Mouse (Mus musculus): Measurements from ENCODE around the gene Plppr5. TPM values are rescaled to one million over a fixed set of nuclear protein-coding genes. Genes with fewer than 3 reads are reported as not detected.

Plppr5 gene
- polyA plus RNA-seq, 1 experiment, result 0.26 TPM

DNA sequence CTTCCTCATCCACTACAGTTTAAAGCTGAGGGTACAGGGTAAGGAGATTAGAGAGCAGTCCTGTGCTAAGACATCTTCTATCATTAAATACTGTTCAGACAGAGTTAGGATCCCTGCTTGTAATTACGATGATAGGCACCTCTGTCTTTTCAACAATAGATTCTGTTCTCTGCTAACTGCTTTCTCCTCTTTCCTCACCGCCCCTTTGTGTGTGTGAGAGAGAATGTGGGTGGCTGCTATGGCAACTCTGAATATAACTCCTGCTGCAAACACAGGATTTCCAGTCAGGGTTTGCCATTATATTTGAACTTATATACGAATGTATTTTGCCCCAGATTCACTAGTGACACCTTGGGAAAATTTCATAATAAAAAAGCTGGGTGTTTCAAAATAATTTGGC lies 54.2 kb downstream of the Plppr5 start:
- no peaks in the 10 kb centered on the region for H3K4me1 ChIP-seq (ENCODE audit: control insufficient read depth, insufficient read depth, insufficient read length)
- no peak for DNase-seq (ENCODE audit: low read depth in 1 of 2, low spot score in 2 of 2)
- TF ChIP-seq CTCF (IDR thresholded peaks at IDR 0.05; ENCODE audit: extremely low read depth, insufficient read depth, insufficient read length, insufficient replicate concordance) (no peak), POLR2A (IDR thresholded peaks at IDR 0.05; ENCODE audit: low read depth, low read length) (no peak)
- 73% methylated on average over 3 of the region's 3 CpGs for WGBS
- no peaks in the 10 kb centered on the region for H3K27me3 ChIP-seq (ENCODE audit: control insufficient read depth, insufficient read depth, low read length)
- no peak overlapping the region for H3K4me3 ChIP-seq (ENCODE audit: extremely low read depth, insufficient read depth, insufficient read length)
- no peak overlapping the region for H3K27ac ChIP-seq (ENCODE audit: insufficient read depth, low read length)
- H3K36me3 ChIP-seq (ENCODE audit: control insufficient read depth, insufficient read depth, low read length), result no peaks in the 10 kb centered on the region

DNA sequence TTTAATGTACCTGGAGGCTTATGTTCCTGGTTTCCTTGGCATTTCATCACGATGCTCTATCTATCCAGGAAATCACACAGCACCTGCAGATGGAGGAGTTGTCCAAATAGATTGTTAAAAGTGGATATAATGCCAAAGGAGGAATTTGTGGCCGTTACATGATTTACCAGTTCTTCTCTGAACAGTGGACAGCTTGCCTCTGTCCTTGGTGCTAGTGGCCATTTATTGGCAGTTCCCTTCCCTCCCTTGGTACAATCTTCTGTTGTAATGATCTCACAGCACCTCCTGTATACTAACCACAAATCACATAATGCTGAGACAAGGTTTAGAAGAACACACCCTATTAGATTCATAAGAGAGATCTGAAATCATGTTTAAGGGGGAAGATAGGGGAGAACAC lies 55.7 kb downstream of the Plppr5 start:
- WGBS, result 62% methylated on average over 2 of the region's 2 CpGs
- no peak overlapping the region for H3K4me3 ChIP-seq (ENCODE audit: extremely low read depth, insufficient read depth, insufficient read length)
- no peaks in the 10 kb centered on the region for H3K27me3 ChIP-seq (ENCODE audit: control insufficient read depth, insufficient read depth, low read length)
- no peaks in the 10 kb centered on the region for H3K36me3 ChIP-seq (ENCODE audit: control insufficient read depth, insufficient read depth, low read length)
- no peak for DNase-seq (ENCODE audit: low read depth in 1 of 2, low spot score in 2 of 2)
- H3K27ac ChIP-seq (ENCODE audit: insufficient read depth, low read length), result no peak overlapping the region
- no peaks in the 10 kb centered on the region for H3K4me1 ChIP-seq (ENCODE audit: control insufficient read depth, insufficient read depth, insufficient read length)
- TF ChIP-seq CTCF (IDR thresholded peaks at IDR 0.05; ENCODE audit: extremely low read depth, insufficient read depth, insufficient read length, insufficient replicate concordance), result no peak
- no peak for TF ChIP-seq POLR2A (IDR thresholded peaks at IDR 0.05; ENCODE audit: low read depth, low read length)

DNA sequence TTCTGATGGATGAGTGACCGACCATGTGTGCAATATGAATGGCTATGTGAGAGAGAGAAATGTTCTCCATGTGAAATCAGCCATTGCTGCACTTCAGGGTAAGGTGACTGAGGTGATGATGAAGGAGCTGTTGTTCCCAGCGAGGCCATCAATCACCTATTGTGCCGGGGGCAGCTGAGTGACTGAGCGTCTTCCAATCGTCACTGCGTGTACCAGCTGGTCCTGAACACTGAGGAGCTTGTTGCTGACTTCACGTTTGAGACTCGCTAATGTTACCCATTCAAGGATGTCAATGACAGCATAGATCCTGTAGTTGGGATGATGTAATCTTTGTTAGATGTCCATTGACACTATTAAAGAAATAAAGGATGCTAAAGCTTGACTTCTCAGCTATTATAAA lies 74.0 kb downstream of the Plppr5 start:
- DNase-seq (ENCODE audit: low read depth in 1 of 2, low spot score in 2 of 2), result no peak
- 78% methylated on average over 8 of the region's 8 CpGs for WGBS
- TF ChIP-seq CTCF (IDR thresholded peaks at IDR 0.05; ENCODE audit: extremely low read depth, insufficient read depth, insufficient read length, insufficient replicate concordance), result no peak
- TF ChIP-seq POLR2A (IDR thresholded peaks at IDR 0.05; ENCODE audit: low read depth, low read length), result no peak
- H3K36me3 ChIP-seq (ENCODE audit: control insufficient read depth, insufficient read depth, low read length), result no peaks in the 10 kb centered on the region
- no peaks in the 10 kb centered on the region for H3K4me1 ChIP-seq (ENCODE audit: control insufficient read depth, insufficient read depth, insufficient read length)
- H3K4me3 ChIP-seq (ENCODE audit: extremely low read depth, insufficient read depth, insufficient read length), result no peak overlapping the region
- no peaks in the 10 kb centered on the region for H3K27me3 ChIP-seq (ENCODE audit: control insufficient read depth, insufficient read depth, low read length)
- no peak overlapping the region for H3K27ac ChIP-seq (ENCODE audit: insufficient read depth, low read length)

DNA sequence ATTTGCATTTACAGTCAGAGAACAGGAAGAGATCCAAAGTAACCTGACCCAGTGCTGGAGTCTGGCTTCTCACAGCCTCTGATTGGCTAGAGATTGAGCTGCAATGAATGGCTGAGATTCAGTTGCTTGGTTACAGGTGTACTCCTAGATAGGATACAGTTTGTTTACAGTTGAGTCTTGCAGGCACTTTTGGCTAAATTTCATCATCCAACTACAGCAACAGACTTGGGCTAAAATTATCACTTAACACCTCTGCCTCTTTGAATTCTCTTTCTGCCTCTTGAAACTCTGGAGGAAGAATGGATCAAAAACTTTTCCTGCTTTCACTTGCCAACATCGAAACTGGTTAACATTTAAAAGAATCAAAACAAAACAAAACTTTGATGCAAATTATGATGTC lies 89.7 kb downstream of the Plppr5 start:
- no peaks in the 10 kb centered on the region for H3K4me1 ChIP-seq (ENCODE audit: control insufficient read depth, insufficient read depth, insufficient read length)
- WGBS, result 92% methylated on average over 1 of the region's 1 CpGs
- H3K36me3 ChIP-seq (ENCODE audit: control insufficient read depth, insufficient read depth, low read length), result no peaks in the 10 kb centered on the region
- no peak overlapping the region for H3K4me3 ChIP-seq (ENCODE audit: extremely low read depth, insufficient read depth, insufficient read length)
- H3K27me3 ChIP-seq (ENCODE audit: control insufficient read depth, insufficient read depth, low read length), result no peaks in the 10 kb centered on the region
- no peak overlapping the region for H3K27ac ChIP-seq (ENCODE audit: insufficient read depth, low read length)
- TF ChIP-seq POLR2A (IDR thresholded peaks at IDR 0.05; ENCODE audit: low read depth, low read length) (no peak), CTCF (IDR thresholded peaks at IDR 0.05; ENCODE audit: extremely low read depth, insufficient read depth, insufficient read length, insufficient replicate concordance) (no peak)
- no peak for DNase-seq (ENCODE audit: low read depth in 1 of 2, low spot score in 2 of 2)

DNA sequence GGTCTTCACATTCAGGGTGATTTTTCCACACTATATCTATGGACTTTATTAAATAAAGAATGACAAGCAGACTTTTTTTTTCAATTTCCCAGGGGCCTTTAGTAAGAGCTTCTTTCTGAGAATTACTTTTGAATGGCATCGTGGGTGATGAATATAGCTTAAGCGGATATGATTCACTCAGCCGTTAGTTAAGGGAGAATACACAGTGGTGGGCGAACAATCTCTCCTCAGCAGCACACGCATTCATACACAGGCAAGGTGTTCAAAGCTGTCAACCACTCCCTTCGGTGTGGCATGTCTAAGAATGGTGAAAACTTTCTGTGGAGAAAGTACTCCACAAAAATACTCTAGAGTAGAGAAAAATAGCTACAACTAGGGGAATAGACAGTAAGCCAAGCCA lies 104.6 kb downstream of the Plppr5 start:
- DNase-seq (ENCODE audit: low read depth in 1 of 2, low spot score in 2 of 2), result no peak
- H3K4me3 ChIP-seq (ENCODE audit: extremely low read depth, insufficient read depth, insufficient read length), result no peak overlapping the region
- no peak for TF ChIP-seq CTCF (IDR thresholded peaks at IDR 0.05; ENCODE audit: extremely low read depth, insufficient read depth, insufficient read length, insufficient replicate concordance)
- no peak for TF ChIP-seq POLR2A (IDR thresholded peaks at IDR 0.05; ENCODE audit: low read depth, low read length)
- H3K27ac ChIP-seq (ENCODE audit: insufficient read depth, low read length), result no peak overlapping the region
- no peaks in the 10 kb centered on the region for H3K27me3 ChIP-seq (ENCODE audit: control insufficient read depth, insufficient read depth, low read length)
- no peaks in the 10 kb centered on the region for H3K4me1 ChIP-seq (ENCODE audit: control insufficient read depth, insufficient read depth, insufficient read length)
- H3K36me3 ChIP-seq (ENCODE audit: control insufficient read depth, insufficient read depth, low read length), result no peaks in the 10 kb centered on the region
- WGBS, result 92% methylated on average over 6 of the region's 6 CpGs

DNA sequence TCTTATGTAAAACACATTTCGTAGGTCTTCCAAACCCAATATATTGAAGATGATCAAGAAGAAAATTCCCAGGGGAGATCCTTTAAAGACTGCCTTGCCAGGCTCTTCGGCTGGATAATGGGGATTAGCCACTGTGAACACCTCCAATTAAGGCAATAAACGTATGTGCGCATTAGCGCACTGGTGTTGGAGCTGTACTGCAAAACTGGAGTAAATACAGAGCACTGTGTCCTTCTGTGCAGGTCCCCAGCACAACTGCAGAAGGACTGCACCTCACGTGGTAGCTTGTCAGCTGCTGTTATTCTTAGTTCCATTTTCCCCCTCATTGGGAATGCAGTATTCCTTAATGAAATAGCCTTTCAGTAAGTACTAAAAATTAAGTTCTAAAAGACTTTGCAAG lies 110.0 kb downstream of the Plppr5 start:
- no peak for DNase-seq (ENCODE audit: low read depth in 1 of 2, low spot score in 2 of 2)
- no peaks in the 10 kb centered on the region for H3K4me1 ChIP-seq (ENCODE audit: control insufficient read depth, insufficient read depth, insufficient read length)
- TF ChIP-seq CTCF (IDR thresholded peaks at IDR 0.05; ENCODE audit: extremely low read depth, insufficient read depth, insufficient read length, insufficient replicate concordance) (no peak), POLR2A (IDR thresholded peaks at IDR 0.05; ENCODE audit: low read depth, low read length) (no peak)
- H3K27ac ChIP-seq (ENCODE audit: insufficient read depth, low read length), result no peak overlapping the region
- H3K27me3 ChIP-seq (ENCODE audit: control insufficient read depth, insufficient read depth, low read length), result no peaks in the 10 kb centered on the region
- WGBS, result 85% methylated on average over 6 of the region's 6 CpGs
- no peak overlapping the region for H3K4me3 ChIP-seq (ENCODE audit: extremely low read depth, insufficient read depth, insufficient read length)
- H3K36me3 ChIP-seq (ENCODE audit: control insufficient read depth, insufficient read depth, low read length), result no peaks in the 10 kb centered on the region

DNA sequence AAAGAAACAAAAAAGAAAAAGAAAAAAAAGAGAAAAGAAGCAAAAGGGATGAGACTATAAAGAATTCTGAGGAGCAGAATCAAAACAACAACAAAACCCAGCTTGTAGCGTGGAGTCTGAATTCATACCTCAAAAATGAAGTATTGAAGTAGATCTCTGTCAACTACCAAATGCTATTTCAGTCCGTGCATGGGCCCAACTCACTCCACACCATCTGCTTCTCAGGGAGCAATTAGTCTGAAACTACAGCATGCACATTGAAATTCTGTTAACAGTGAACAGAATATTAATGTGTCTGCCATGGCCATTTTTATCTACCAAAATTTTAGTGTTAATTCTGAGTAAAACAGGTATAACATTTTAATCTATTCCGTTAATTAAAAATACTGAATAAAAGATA lies 111.4 kb downstream of the Plppr5 start:
- DNase-seq (ENCODE audit: low read depth in 1 of 2, low spot score in 2 of 2), result no peak
- Histone ChIP-seq H3K36me3 (ENCODE audit: control insufficient read depth, insufficient read depth, low read length) (no peaks in the 10 kb centered on the region), H3K4me1 (ENCODE audit: control insufficient read depth, insufficient read depth, insufficient read length) (no peaks in the 10 kb centered on the region), H3K27ac (ENCODE audit: insufficient read depth, low read length) (no peak overlapping the region), H3K4me3 (ENCODE audit: extremely low read depth, insufficient read depth, insufficient read length) (no peak overlapping the region), H3K27me3 (ENCODE audit: control insufficient read depth, insufficient read depth, low read length) (no peaks in the 10 kb centered on the region)
- TF ChIP-seq POLR2A (IDR thresholded peaks at IDR 0.05; ENCODE audit: low read depth, low read length) (no peak), CTCF (IDR thresholded peaks at IDR 0.05; ENCODE audit: extremely low read depth, insufficient read depth, insufficient read length, insufficient replicate concordance) (no peak)
- 85% methylated on average over 3 of the region's 3 CpGs for WGBS
